Mouse (Mus musculus) liver, embryonic 16.5 days (tissue): ENCODE results near the gene Kcnk2. TPM values are rescaled to one million over a fixed set of nuclear protein-coding genes. Genes with fewer than 3 reads are reported as not detected.

ENCODE experiments used
- ATAC-seq: fragments of 200-750 bp; cut with Nextera tagmentation; 2 replicates; pipeline ENCODE4 v1.8.0; 2017; ENCODE audit warnings: low read depth, mild to moderate bottlenecking, moderate number of reproducible peaks, moderate library complexity
- H3K27ac ChIP-seq: fragments of 300-500 bp; sonication (generic); 2 replicates; pipeline ENCODE4 v1.5.1; 2014; ENCODE audit warnings: mild to moderate bottlenecking, low read length
- H3K27me3 ChIP-seq: fragments of 300-500 bp; sonication (generic); 2 replicates; pipeline ENCODE4 v1.6.1; 2014; ENCODE audit warnings: low read depth, low read length, mixed read lengths; ENCODE audit not compliant: control insufficient read depth, insufficient read depth
- H3K36me3 ChIP-seq: fragments of 300-500 bp; sonication (generic); 2 replicates; pipeline ENCODE4 v1.6.1; 2014; ENCODE audit warnings: mild to moderate bottlenecking; ENCODE audit not compliant: control insufficient read depth, insufficient read depth
- H3K4me1 ChIP-seq: fragments of 300-500 bp; sonication (generic); 2 replicates; pipeline ENCODE4 v1.6.1; 2014; ENCODE audit warnings: low read depth, low read length, mixed read lengths; ENCODE audit not compliant: control insufficient read depth
- H3K4me2 ChIP-seq: fragments of 300-500 bp; sonication (generic); 2 replicates; pipeline ENCODE4 v1.6.1; 2014; ENCODE audit warnings: low read depth, low read length, mixed read lengths
- H3K4me3 ChIP-seq: fragments of 300-500 bp; sonication (generic); 2 replicates; pipeline ENCODE4 v1.5.1; 2014; ENCODE audit warnings: low read depth, mild to moderate bottlenecking, low read length
- H3K9ac ChIP-seq: fragments of 300-500 bp; sonication (generic); 2 replicates; pipeline ENCODE4 v1.6.1; 2014; ENCODE audit warnings: low read depth, low read length
- H3K9me3 ChIP-seq: fragments of 300-500 bp; sonication (generic); replicated peaks from 2 replicates; pipeline ENCODE4 v1.6.1; 2016; ENCODE audit warnings: low read length; ENCODE audit not compliant: control insufficient read depth
- WGBS: fragments of 180-500 bp; shearing (Covaris S2); extraction: QIAGEN DNeasy Blood & Tissue Kit; methylation state at CpG from one replicate; pipeline ENCODE4 v1.1.7; 2014; ENCODE audit not compliant: insufficient replicate concordance; 5-methylcytosine and 5-hydroxymethylcytosine counted together
- polyA plus RNA-seq: library from polyadenylated mRNA; unstranded; fragments of >200 nt; fragmentation: Nextera tagmentation; extraction: Ambion mirVana; gene quantifications from 2 replicates; pipeline ENCODE4 v1.2.1, GENCODE M21; 2015

The Kcnk2 gene
- polyA plus RNA-seq: not detected in 2 replicates

- Histone ChIP-seq H3K27ac (no peak within 1 kb of the TSS), H3K27me3 (no peaks in the 10 kb centered on the region), H3K9me3 (no peaks in the 10 kb centered on the region), H3K36me3 (no peaks in the 10 kb centered on the region), H3K4me3 (no peak within 1 kb of the TSS), H3K4me2 (no peak within 1 kb of the TSS), H3K9ac (no peak within 1 kb of the TSS), H3K4me1 (no peaks in the 10 kb centered on the region)
- 43% methylated on average over 14 of the region's 14 CpGs for WGBS
- ATAC-seq: no peak
These were observed at the start of gene Kcnk2 for GRCm38 (mm10) chr1:189402223-189402943. Kcnk2 (minus strand) TSS chr1:189402273.

GRCm38 (mm10) chr1:189440741-189441140 lies 38.7 kb upstream of the Kcnk2 start:
- Histone ChIP-seq H3K9me3 (no peaks in the 10 kb centered on the region), H3K4me1 (no peaks in the 10 kb centered on the region), H3K36me3 (no peaks in the 10 kb centered on the region), H3K27me3 (no peaks in the 10 kb centered on the region), H3K9ac (no peak overlapping the region), H3K4me3 (no peak overlapping the region), H3K27ac (no peak overlapping the region), H3K4me2 (no peak overlapping the region)
- ATAC-seq: no peak
- 60% methylated on average over 9 of the region's 9 CpGs for WGBS

- Histone ChIP-seq H3K4me3 (no peak overlapping the region), H3K4me1 (no peaks in the 10 kb centered on the region), H3K27ac (no peak overlapping the region), H3K36me3 (no peaks in the 10 kb centered on the region), H3K9ac (no peak overlapping the region), H3K4me2 (no peak overlapping the region), H3K9me3 (no peaks in the 10 kb centered on the region), H3K27me3 (no peaks in the 10 kb centered on the region)
- 52% methylated on average over 5 of the region's 5 CpGs for WGBS
- ATAC-seq: no peak
These were observed 35.1 kb upstream of the Kcnk2 start for GRCm38 (mm10) chr1:189437126-189437525.

DNA sequence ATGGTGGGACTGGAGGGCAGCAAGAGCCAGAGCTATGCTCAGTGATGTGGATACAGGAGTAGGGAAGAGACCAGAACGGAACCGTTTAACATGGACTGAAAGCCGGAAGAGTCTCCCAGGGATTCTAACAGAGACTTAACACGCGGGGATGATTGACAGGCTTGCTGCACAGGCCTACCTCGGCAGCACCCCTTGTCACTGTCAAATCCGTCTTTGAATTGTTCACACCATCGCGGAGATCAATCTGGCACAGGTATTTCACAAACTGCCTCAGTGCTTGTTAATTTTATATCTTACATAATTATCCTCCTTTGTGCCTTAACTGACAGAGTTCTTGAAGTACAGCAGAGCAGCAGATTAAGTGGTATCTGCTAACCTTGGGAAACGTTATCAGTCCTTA lies 33.4 kb upstream of the Kcnk2 start:
- WGBS: 72% methylated on average over 10 of the region's 10 CpGs
- Histone ChIP-seq H3K36me3 (no peaks in the 10 kb centered on the region), H3K9me3 (no peaks in the 10 kb centered on the region), H3K9ac (no peak overlapping the region), H3K4me1 (no peaks in the 10 kb centered on the region), H3K27me3 (no peaks in the 10 kb centered on the region), H3K4me2 (no peak overlapping the region), H3K27ac (no peak overlapping the region), H3K4me3 (no peak overlapping the region)
- no peak for ATAC-seq

DNA sequence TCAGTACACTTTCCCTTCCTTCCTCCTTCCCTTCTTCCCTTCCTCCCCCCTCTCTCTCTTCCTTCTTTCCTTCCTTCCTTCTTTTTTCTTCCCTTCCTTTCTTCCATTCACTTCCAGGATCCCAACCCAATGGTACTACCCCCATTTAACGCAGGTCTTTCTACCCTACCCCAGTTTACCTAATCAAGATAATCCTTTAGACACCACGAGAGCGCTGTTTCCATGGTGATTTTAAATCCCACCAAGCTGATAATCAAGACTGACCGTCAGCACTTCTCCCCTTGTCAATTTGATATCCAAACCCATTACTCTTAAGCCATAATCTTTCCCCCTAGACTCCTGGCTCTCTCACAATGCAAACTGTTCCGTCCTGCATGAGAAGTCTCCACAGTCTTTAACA lies 29.4 kb upstream of the Kcnk2 start:
- ATAC-seq: no peak
- Histone ChIP-seq H3K27ac (no peak overlapping the region), H3K9me3 (no peaks in the 10 kb centered on the region), H3K36me3 (no peaks in the 10 kb centered on the region), H3K4me2 (no peak overlapping the region), H3K27me3 (no peaks in the 10 kb centered on the region), H3K4me1 (no peaks in the 10 kb centered on the region), H3K4me3 (no peak overlapping the region), H3K9ac (no peak overlapping the region)
- WGBS: 48% methylated on average over 5 of the region's 5 CpGs

DNA sequence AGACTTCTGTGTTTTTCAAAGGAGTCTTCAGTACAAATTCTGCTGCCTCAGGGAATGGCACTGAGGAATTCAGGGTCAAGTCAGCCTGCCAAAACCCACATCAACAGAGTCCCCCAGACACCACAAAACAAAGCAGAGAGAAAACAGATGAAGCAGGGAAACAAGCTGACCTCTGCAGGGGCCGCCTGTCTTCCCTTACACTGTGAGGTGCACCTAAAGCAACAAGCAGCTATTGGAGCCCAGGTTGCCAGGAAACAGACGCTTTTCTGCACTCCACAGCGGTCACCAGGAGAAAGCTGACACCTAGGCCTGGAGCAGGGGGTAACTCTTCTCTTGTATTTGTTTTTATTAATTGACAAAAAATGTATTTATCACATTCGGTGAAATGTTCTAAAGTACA lies 28.5 kb upstream of the Kcnk2 start:
- H3K9ac ChIP-seq: no peak overlapping the region
- H3K4me3 ChIP-seq: no peak overlapping the region
- no peak overlapping the region for H3K4me2 ChIP-seq
- no peaks in the 10 kb centered on the region for H3K27me3 ChIP-seq
- 28% methylated on average over 4 of the region's 4 CpGs for WGBS
- ATAC-seq: no peak
- no peaks in the 10 kb centered on the region for H3K4me1 ChIP-seq
- H3K36me3 ChIP-seq: no peaks in the 10 kb centered on the region
- H3K9me3 ChIP-seq: no peaks in the 10 kb centered on the region
- no peak overlapping the region for H3K27ac ChIP-seq

GRCm38 (mm10) chr1:189429566-189429965 lies 27.5 kb upstream of the Kcnk2 start:
- no peaks in the 10 kb centered on the region for H3K9me3 ChIP-seq
- no peak overlapping the region for H3K4me2 ChIP-seq
- 67% methylated on average over 10 of the region's 10 CpGs for WGBS
- no peak for ATAC-seq
- no peaks in the 10 kb centered on the region for H3K27me3 ChIP-seq
- H3K9ac ChIP-seq: no peak overlapping the region
- no peak overlapping the region for H3K4me3 ChIP-seq
- no peaks in the 10 kb centered on the region for H3K4me1 ChIP-seq
- H3K27ac ChIP-seq: no peak overlapping the region
- no peaks in the 10 kb centered on the region for H3K36me3 ChIP-seq

DNA sequence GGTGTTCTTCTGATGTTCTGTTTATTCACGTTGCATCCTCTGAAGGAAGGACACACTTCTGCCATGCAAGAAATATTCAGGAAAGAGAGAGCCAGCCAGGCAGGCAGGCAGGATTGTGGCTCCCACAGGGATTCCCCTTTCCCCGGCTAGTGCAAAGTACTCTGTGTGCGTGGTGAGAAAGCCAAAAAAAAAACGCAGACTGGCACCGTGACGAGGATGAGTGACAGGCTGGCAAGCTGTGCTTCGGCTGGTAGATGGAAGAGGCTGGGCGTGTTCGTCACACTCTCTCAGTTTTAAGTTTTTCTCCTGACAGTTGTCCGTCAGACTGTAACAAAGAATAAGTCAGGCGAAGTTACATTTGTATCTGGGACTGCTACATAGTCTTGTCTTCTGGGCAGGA lies 24.2 kb upstream of the Kcnk2 start:
- Histone ChIP-seq H3K36me3 (no peaks in the 10 kb centered on the region), H3K27ac (no peak overlapping the region), H3K4me3 (no peak overlapping the region), H3K4me2 (no peak overlapping the region), H3K4me1 (no peaks in the 10 kb centered on the region), H3K9ac (no peak overlapping the region), H3K9me3 (no peaks in the 10 kb centered on the region), H3K27me3 (no peaks in the 10 kb centered on the region)
- 72% methylated on average over 11 of the region's 11 CpGs for WGBS
- ATAC-seq: no peak

- no peak overlapping the region for H3K4me2 ChIP-seq
- no peaks in the 10 kb centered on the region for H3K9me3 ChIP-seq
- H3K36me3 ChIP-seq: no peaks in the 10 kb centered on the region
- no peak overlapping the region for H3K9ac ChIP-seq
- no peaks in the 10 kb centered on the region for H3K27me3 ChIP-seq
- no peak overlapping the region for H3K4me3 ChIP-seq
- no peak for ATAC-seq
- no peaks in the 10 kb centered on the region for H3K4me1 ChIP-seq
- no peak overlapping the region for H3K27ac ChIP-seq
- 35% methylated on average over 1 of the region's 1 CpGs for WGBS
These were observed 17.8 kb upstream of the Kcnk2 start for GRCm38 (mm10) chr1:189419914-189420313.
